Mouse (Mus musculus): ENCODE data around the gene Kif18b. TPM values are rescaled to one million over a fixed set of nuclear protein-coding genes. Genes with fewer than 3 reads are reported as not detected.
A peak's percentile ranks its signal among the peaks of the same experiment; 100 is the strongest.

Kif18b gene
- polyA plus RNA-seq, 2 experiments: 7.2 to 24.5 TPM

GRCm38 (mm10) chr11:102937529-102938182 lies 12.7 kb upstream of the Kif18b start:
- DNase-seq (ENCODE audit: low spot score) (no peak), ATAC-seq (ENCODE audit: low FRiP score, low read depth) (no peak)
- WGBS: 49% methylated on average over 3 of the region's 3 CpGs
- Histone ChIP-seq H3K4me3 (replicated peaks; ENCODE audit: low read length) (no peak overlapping the region), H3K36me3 (ENCODE audit: control insufficient read depth, insufficient read depth, low read length) (no peaks in the 10 kb centered on the region), H3K4me1 (ENCODE audit: control insufficient read depth, insufficient read depth, low read length) (peaks cover 22% of the 10 kb centered on the region), H3K4me2 (replicated peaks; ENCODE audit: low read depth, low read length, severe bottlenecking) (no peak overlapping the region), H3K9ac (ENCODE audit: low read depth, low read length, severe bottlenecking) (no peak overlapping the region), H3K27me3 (ENCODE audit: control insufficient read depth, insufficient read depth, low read length) (peaks cover 13% of the 10 kb centered on the region), H3K9me3 (ENCODE audit: control insufficient read depth, low read length) (no peaks in the 10 kb centered on the region), H3K27ac (replicated peaks; ENCODE audit: low read depth, low read length) (no peak overlapping the region)
- TF ChIP-seq POLR2A (IDR thresholded peaks at IDR 0.05; ENCODE audit: borderline replicate concordance, extremely low read depth, insufficient read depth, insufficient read length): no peak

- no peak for ATAC-seq (ENCODE audit: low FRiP score, low read depth)
Observed at GRCm38 (mm10) chr11:102936272-102936671, 11.3 kb upstream of the Kif18b start.

GRCm38 (mm10) chr11:102930672-102931071 lies 5.7 kb upstream of the Kif18b start:
- Histone ChIP-seq H3K9me3 (ENCODE audit: control insufficient read depth, low read length) (no peaks in the 10 kb centered on the region), H3K27me3 (ENCODE audit: control insufficient read depth, insufficient read depth, low read length) (no peaks in the 10 kb centered on the region), H3K27ac (replicated peaks; ENCODE audit: low read depth, low read length) (no peak overlapping the region), H3K36me3 (ENCODE audit: control insufficient read depth, insufficient read depth, low read length) (no peaks in the 10 kb centered on the region), H3K9ac (ENCODE audit: low read depth, low read length, severe bottlenecking) (no peak overlapping the region), H3K4me3 (replicated peaks; ENCODE audit: low read length) (no peak overlapping the region), H3K4me2 (replicated peaks; ENCODE audit: low read depth, low read length, severe bottlenecking) (no peak overlapping the region), H3K4me1 (ENCODE audit: control insufficient read depth, insufficient read depth, low read length) (no peaks in the 10 kb centered on the region)
- TF ChIP-seq POLR2A (IDR thresholded peaks at IDR 0.05; ENCODE audit: borderline replicate concordance, extremely low read depth, insufficient read depth, insufficient read length): no peak
- ATAC-seq (ENCODE audit: low FRiP score, low read depth) (no peak), DNase-seq (ENCODE audit: low spot score) (no peak)
- WGBS: 90% methylated on average over 10 of the region's 10 CpGs

More at GRCm38 (mm10) chr11:102936272-102936671, 11.3 kb upstream of the Kif18b start:
- no peak for DNase-seq (ENCODE audit: low spot score)
- Histone ChIP-seq H3K27me3 (ENCODE audit: control insufficient read depth, insufficient read depth, low read length) (peaks cover 5% of the 10 kb centered on the region; the same call in 1 of the 2 replicates), H3K9ac (ENCODE audit: low read depth, low read length, severe bottlenecking) (no peak overlapping the region), H3K4me3 (replicated peaks; ENCODE audit: low read length) (no peak overlapping the region), H3K27ac (replicated peaks; ENCODE audit: low read depth, low read length) (no peak overlapping the region), H3K4me2 (replicated peaks; ENCODE audit: low read depth, low read length, severe bottlenecking) (no peak overlapping the region), H3K4me1 (ENCODE audit: control insufficient read depth, insufficient read depth, low read length) (peaks cover 22% of the 10 kb centered on the region), H3K36me3 (ENCODE audit: control insufficient read depth, insufficient read depth, low read length) (no peaks in the 10 kb centered on the region), H3K9me3 (ENCODE audit: control insufficient read depth, low read length) (no peaks in the 10 kb centered on the region)
- TF ChIP-seq POLR2A (IDR thresholded peaks at IDR 0.05; ENCODE audit: borderline replicate concordance, extremely low read depth, insufficient read depth, insufficient read length): no peak
- 26% methylated on average over 4 of the region's 4 CpGs for WGBS

- no peak for TF ChIP-seq POLR2A (IDR thresholded peaks at IDR 0.05; ENCODE audit: borderline replicate concordance, extremely low read depth, insufficient read depth, insufficient read length)
- peak overlapping the region; percentile 64 for H3K9ac ChIP-seq (ENCODE audit: low read depth, low read length, severe bottlenecking)
- 2% methylated on average over 10 of the region's 10 CpGs for WGBS
- peaks cover 7% of the 10 kb centered on the region; the same call in 1 of the 2 replicates for H3K4me1 ChIP-seq (ENCODE audit: control insufficient read depth, insufficient read depth, low read length)
- H3K4me2 ChIP-seq (replicated peaks; ENCODE audit: low read depth, low read length, severe bottlenecking): peak overlapping the region; percentile 68
- ATAC-seq (ENCODE audit: low FRiP score, low read depth) (peak; percentile 54), DNase-seq (ENCODE audit: low spot score) (no peak)
- H3K36me3 ChIP-seq (ENCODE audit: control insufficient read depth, insufficient read depth, low read length): no peaks in the 10 kb centered on the region
- no peaks in the 10 kb centered on the region for H3K9me3 ChIP-seq (ENCODE audit: control insufficient read depth, low read length)
- H3K27me3 ChIP-seq (ENCODE audit: control insufficient read depth, insufficient read depth, low read length): no peaks in the 10 kb centered on the region
- H3K4me3 ChIP-seq (replicated peaks; ENCODE audit: low read length): peak overlapping the region; percentile 69
- H3K27ac ChIP-seq (replicated peaks; ENCODE audit: low read depth, low read length): peak overlapping the region; percentile 76
Observed at GRCm38 (mm10) chr11:102925351-102925717, 410 bp upstream of the Kif18b start.

- no peak overlapping the region for H3K4me3 ChIP-seq (replicated peaks; ENCODE audit: low read length)
- DNase-seq (ENCODE audit: low spot score) (no peak), ATAC-seq (ENCODE audit: low FRiP score, low read depth) (no peak)
- H3K4me1 ChIP-seq (ENCODE audit: control insufficient read depth, insufficient read depth, low read length): peaks cover 7% of the 10 kb centered on the region; the same call in 1 of the 2 replicates
- TF ChIP-seq POLR2A (IDR thresholded peaks at IDR 0.05; ENCODE audit: borderline replicate concordance, extremely low read depth, insufficient read depth, insufficient read length): no peak
- no peak overlapping the region for H3K4me2 ChIP-seq (replicated peaks; ENCODE audit: low read depth, low read length, severe bottlenecking)
- no peak overlapping the region for H3K27ac ChIP-seq (replicated peaks; ENCODE audit: low read depth, low read length)
- H3K9me3 ChIP-seq (ENCODE audit: control insufficient read depth, low read length): no peaks in the 10 kb centered on the region
- no peak overlapping the region for H3K9ac ChIP-seq (ENCODE audit: low read depth, low read length, severe bottlenecking)
- H3K36me3 ChIP-seq (ENCODE audit: control insufficient read depth, insufficient read depth, low read length): no peaks in the 10 kb centered on the region
- WGBS: 58% methylated on average over 6 of the region's 6 CpGs
- no peaks in the 10 kb centered on the region for H3K27me3 ChIP-seq (ENCODE audit: control insufficient read depth, insufficient read depth, low read length)
Observed at GRCm38 (mm10) chr11:102921491-102921890, 3.4 kb downstream of the Kif18b start.
